Mouse (Mus musculus) cortical plate, adult 2 months (tissue): ENCODE measurements around the gene Nrip1.

Source experiments
- CTCF ChIP-seq: fragments of 200-500 bp; IDR thresholded peaks from 2 replicates; pipeline ENCODE4 v1.5.1; 2011; ENCODE audit warnings: mild to moderate bottlenecking, control low read depth, low read length; ENCODE audit not compliant: insufficient read depth; ENCODE audit errors: extremely low read depth
- POLR2A ChIP-seq: fragments of 200-500 bp; IDR thresholded peaks from 2 replicates; pipeline ENCODE4 v1.6.1; 2011; ENCODE audit warnings: mild to moderate bottlenecking, low read length, control low read depth; ENCODE audit not compliant: insufficient read depth; ENCODE audit errors: extremely low read depth

DNA sequence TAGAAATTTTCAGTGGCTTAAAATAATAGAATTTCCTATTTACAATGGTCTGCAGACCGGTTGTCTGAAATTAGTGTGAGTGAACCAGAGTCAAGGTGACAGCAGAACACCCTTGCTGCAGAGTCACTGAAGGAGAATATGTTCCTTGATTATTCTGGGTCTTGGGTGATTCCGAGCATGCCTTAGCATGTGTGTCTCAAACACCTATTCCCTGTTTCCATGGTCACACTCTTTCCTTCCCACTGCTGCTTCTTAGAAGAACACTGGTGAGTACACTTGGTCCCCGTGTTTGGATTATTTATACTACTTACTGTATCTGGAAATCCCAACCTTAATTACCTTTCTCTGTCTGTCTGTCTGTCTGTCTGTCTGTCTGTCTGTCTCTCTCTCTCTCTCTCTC lies 97.4 kb downstream of the Nrip1 start:
- no peak for TF ChIP-seq CTCF
- no peak for TF ChIP-seq POLR2A
